Mouse (Mus musculus): ENCODE measurements around the gene Hoxd1. TPM values are rescaled to one million over a fixed set of nuclear protein-coding genes. Genes with fewer than 3 reads are reported as not detected.

Gene Hoxd1
- polyA plus RNA-seq, 1 experiment = 0.05 TPM

- Histone ChIP-seq H3K36me3 (ENCODE audit: control insufficient read depth, insufficient read depth, low read length) (no peaks in the 10 kb centered on the region), H3K4me3 (ENCODE audit: control insufficient read depth, insufficient read depth, low read length) (no peak within 1 kb of the TSS), H3K27ac (ENCODE audit: control insufficient read depth, insufficient read depth, low read length) (no peak within 1 kb of the TSS), H3K4me1 (replicated peaks; ENCODE audit: control insufficient read depth, insufficient read depth, low read length) (no peaks in the 10 kb centered on the region), H3K27me3 (ENCODE audit: control insufficient read depth, insufficient read depth, low read length) (peaks cover 4% of the 10 kb centered on the region; the same call in 1 of the 2 replicates)
- no peak for DNase-seq
- no peak for TF ChIP-seq POLR2A (IDR thresholded peaks at IDR 0.05; ENCODE audit: control insufficient read depth, extremely low read depth, insufficient read depth, low read length, poor library complexity)
- WGBS = 62% methylated on average over 5 of the region's 5 CpGs
Observed at GRCm38 (mm10) chr2:74726551-74726950, 36.2 kb upstream of the Hoxd1 start, which contains the start of gene Gm28230. TSS of gene Gm28230 (plus strand) at chr2:74726728.

- DNase-seq = no peak
- Histone ChIP-seq H3K27me3 (ENCODE audit: control insufficient read depth, insufficient read depth, low read length) (peaks cover 4% of the 10 kb centered on the region; the same call in 1 of the 2 replicates), H3K27ac (ENCODE audit: control insufficient read depth, insufficient read depth, low read length) (no peak overlapping the region), H3K4me3 (ENCODE audit: control insufficient read depth, insufficient read depth, low read length) (no peak overlapping the region), H3K36me3 (ENCODE audit: control insufficient read depth, insufficient read depth, low read length) (no peaks in the 10 kb centered on the region), H3K4me1 (replicated peaks; ENCODE audit: control insufficient read depth, insufficient read depth, low read length) (no peaks in the 10 kb centered on the region)
- WGBS = 14% methylated on average over 43 of the region's 43 CpGs
- no peak for TF ChIP-seq CTCF (IDR thresholded peaks at IDR 0.05; ENCODE audit: borderline replicate concordance, control insufficient read depth, extremely low read depth, insufficient read depth, low read length, poor library complexity)
- no peak for TF ChIP-seq POLR2A (IDR thresholded peaks at IDR 0.05; ENCODE audit: control insufficient read depth, extremely low read depth, insufficient read depth, low read length, poor library complexity)
Observed at GRCm38 (mm10) chr2:74726973-74727639, 35.7 kb upstream of the Hoxd1 start.

DNA sequence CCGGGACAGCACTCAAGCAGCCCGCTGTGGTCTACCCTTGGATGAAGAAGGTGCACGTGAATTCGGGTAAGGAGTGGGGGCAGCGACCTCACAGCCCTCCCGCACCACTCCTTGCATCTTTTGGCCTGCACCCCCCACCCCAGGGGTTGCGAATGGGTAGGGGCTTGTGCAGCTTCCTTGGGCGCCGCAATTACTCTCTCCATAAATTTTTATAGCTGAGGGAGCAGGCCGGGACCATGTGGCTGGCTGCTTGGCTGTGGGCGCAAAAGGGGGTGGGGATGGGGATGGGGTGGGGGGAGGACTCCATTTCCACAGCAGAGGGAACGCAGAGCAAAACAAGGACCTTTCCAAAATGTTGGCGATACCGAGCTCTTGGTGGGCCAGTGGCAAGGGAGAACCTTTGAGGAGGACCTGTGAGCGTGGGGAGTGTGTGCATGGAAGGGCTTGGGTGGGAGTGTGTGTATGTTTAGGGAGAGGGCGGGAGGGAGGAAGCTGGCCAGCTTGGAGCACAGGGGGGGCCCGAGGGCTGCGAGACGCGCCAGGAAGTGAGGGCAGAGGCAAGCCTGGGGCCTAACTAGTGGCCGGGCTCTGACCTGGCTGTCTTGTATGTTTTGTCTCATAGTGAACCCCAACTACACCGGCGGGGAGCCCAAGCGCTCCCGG, 35.0 kb upstream of the Hoxd1 start:
- TF ChIP-seq CTCF (IDR thresholded peaks at IDR 0.05; ENCODE audit: borderline replicate concordance, control insufficient read depth, extremely low read depth, insufficient read depth, low read length, poor library complexity) (no peak), POLR2A (IDR thresholded peaks at IDR 0.05; ENCODE audit: control insufficient read depth, extremely low read depth, insufficient read depth, low read length, poor library complexity) (no peak)
- Histone ChIP-seq H3K36me3 (ENCODE audit: control insufficient read depth, insufficient read depth, low read length) (no peaks in the 10 kb centered on the region), H3K4me3 (ENCODE audit: control insufficient read depth, insufficient read depth, low read length) (no peak overlapping the region), H3K27me3 (ENCODE audit: control insufficient read depth, insufficient read depth, low read length) (peaks cover 5% of the 10 kb centered on the region; the same call in 1 of the 2 replicates), H3K4me1 (replicated peaks; ENCODE audit: control insufficient read depth, insufficient read depth, low read length) (no peaks in the 10 kb centered on the region), H3K27ac (ENCODE audit: control insufficient read depth, insufficient read depth, low read length) (no peak overlapping the region)
- WGBS = 28% methylated on average over 25 of the region's 25 CpGs
- DNase-seq = no peak

DNA sequence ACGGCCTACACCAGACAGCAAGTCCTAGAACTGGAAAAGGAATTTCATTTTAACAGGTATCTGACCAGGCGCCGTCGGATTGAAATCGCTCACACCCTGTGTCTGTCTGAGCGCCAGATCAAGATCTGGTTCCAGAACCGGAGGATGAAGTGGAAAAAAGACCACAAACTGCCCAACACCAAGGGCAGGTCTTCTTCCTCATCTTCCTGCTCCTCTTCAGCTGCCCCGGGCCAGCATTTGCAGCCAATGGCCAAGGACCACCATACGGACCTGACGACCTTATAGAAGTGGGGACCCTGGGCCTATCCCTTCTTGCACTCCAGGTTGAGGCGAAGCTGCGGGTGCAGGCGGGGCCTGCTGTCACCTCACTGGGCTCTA, 34.5 kb upstream of the Hoxd1 start:
- no peak overlapping the region for H3K4me3 ChIP-seq (ENCODE audit: control insufficient read depth, insufficient read depth, low read length)
- no peaks in the 10 kb centered on the region for H3K36me3 ChIP-seq (ENCODE audit: control insufficient read depth, insufficient read depth, low read length)
- no peak overlapping the region for H3K27ac ChIP-seq (ENCODE audit: control insufficient read depth, insufficient read depth, low read length)
- DNase-seq = no peak
- peaks cover 7% of the 10 kb centered on the region; the same call in 1 of the 2 replicates for H3K27me3 ChIP-seq (ENCODE audit: control insufficient read depth, insufficient read depth, low read length)
- no peaks in the 10 kb centered on the region for H3K4me1 ChIP-seq (replicated peaks; ENCODE audit: control insufficient read depth, insufficient read depth, low read length)
- 84% methylated on average over 13 of the region's 13 CpGs for WGBS
- no peak for TF ChIP-seq POLR2A (IDR thresholded peaks at IDR 0.05; ENCODE audit: control insufficient read depth, extremely low read depth, insufficient read depth, low read length, poor library complexity)
- no peak for TF ChIP-seq CTCF (IDR thresholded peaks at IDR 0.05; ENCODE audit: borderline replicate concordance, control insufficient read depth, extremely low read depth, insufficient read depth, low read length, poor library complexity)

GRCm38 (mm10) chr2:74730331-74730730, 32.4 kb upstream of the Hoxd1 start:
- no peak for DNase-seq
- Histone ChIP-seq H3K27me3 (ENCODE audit: control insufficient read depth, insufficient read depth, low read length) (peaks cover 6% of the 10 kb centered on the region), H3K36me3 (ENCODE audit: control insufficient read depth, insufficient read depth, low read length) (no peaks in the 10 kb centered on the region), H3K4me1 (replicated peaks; ENCODE audit: control insufficient read depth, insufficient read depth, low read length) (no peaks in the 10 kb centered on the region), H3K4me3 (ENCODE audit: control insufficient read depth, insufficient read depth, low read length) (no peak overlapping the region), H3K27ac (ENCODE audit: control insufficient read depth, insufficient read depth, low read length) (no peak overlapping the region)
- WGBS = 73% methylated on average over 8 of the region's 8 CpGs
- no peak for TF ChIP-seq POLR2A (IDR thresholded peaks at IDR 0.05; ENCODE audit: control insufficient read depth, extremely low read depth, insufficient read depth, low read length, poor library complexity)
- TF ChIP-seq CTCF (IDR thresholded peaks at IDR 0.05; ENCODE audit: borderline replicate concordance, control insufficient read depth, extremely low read depth, insufficient read depth, low read length, poor library complexity) = no peak

DNA sequence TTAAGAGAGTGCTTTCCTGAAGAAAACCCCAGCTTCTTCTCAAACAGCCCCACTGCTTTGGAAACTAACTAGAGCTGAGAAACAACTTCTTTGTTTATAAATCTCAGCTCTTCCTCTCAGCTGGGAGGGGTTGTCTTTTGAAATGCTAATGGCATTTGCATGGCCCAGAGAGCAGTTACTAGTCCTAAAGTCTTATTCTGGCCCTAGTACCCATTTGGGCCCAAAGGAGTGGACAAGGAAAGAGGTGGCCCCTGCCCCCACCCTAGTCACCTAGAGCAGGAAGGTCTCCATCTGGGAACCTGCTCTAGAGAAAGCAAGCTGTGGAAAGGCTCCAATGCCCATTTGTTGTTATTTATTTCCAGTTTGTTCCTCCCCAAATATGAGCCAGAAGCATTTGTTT, 31.7 kb upstream of the Hoxd1 start:
- Histone ChIP-seq H3K27ac (ENCODE audit: control insufficient read depth, insufficient read depth, low read length) (no peak overlapping the region), H3K4me1 (replicated peaks; ENCODE audit: control insufficient read depth, insufficient read depth, low read length) (no peaks in the 10 kb centered on the region), H3K36me3 (ENCODE audit: control insufficient read depth, insufficient read depth, low read length) (no peaks in the 10 kb centered on the region), H3K27me3 (ENCODE audit: control insufficient read depth, insufficient read depth, low read length) (peaks cover 9% of the 10 kb centered on the region), H3K4me3 (ENCODE audit: control insufficient read depth, insufficient read depth, low read length) (no peak overlapping the region)
- no peak for TF ChIP-seq CTCF (IDR thresholded peaks at IDR 0.05; ENCODE audit: borderline replicate concordance, control insufficient read depth, extremely low read depth, insufficient read depth, low read length, poor library complexity)
- no peak for DNase-seq

Data from thymus, adult 2 months (tissue).